Mouse (Mus musculus): ENCODE measurements at regions not wholly inside any gene's neighbourhood (a gene's known extent, or its start where the extent isn't known, plus 50 kb on each side); places are given as distances from the start of the nearest gene placed in this dataset.

GRCm38 (mm10) chr1:92386752-92387151 is 86.9 kb downstream of the Ndufa10 start:
- Histone ChIP-seq H3K79me2 (ENCODE audit: control insufficient read depth, insufficient read depth) (no peaks in the 10 kb centered on the region), H3K4me3 (no peak overlapping the region), H3ac (ENCODE audit: control insufficient read depth, insufficient read length) (no peak overlapping the region), H3K36me3 (ENCODE audit: control insufficient read depth, insufficient read depth) (no peaks in the 10 kb centered on the region), H3K27me3 (ENCODE audit: control insufficient read depth, insufficient read depth, insufficient read length) (no peaks in the 10 kb centered on the region), H3K4me2 (ENCODE audit: low read depth) (no peak overlapping the region)
- TF ChIP-seq MYOD1 (IDR thresholded peaks at IDR 0.05; ENCODE audit: control insufficient read depth in 1 of 3, insufficient read length in 2 of 3, low read depth in 2 of 3) (no peak), USF1 (IDR thresholded peaks at IDR 0.05; ENCODE audit: low read depth) (no peak), SRF (IDR thresholded peaks at IDR 0.05; ENCODE audit: control insufficient read depth, insufficient read length, low read depth) (no peak), CEBPB (IDR thresholded peaks at IDR 0.05; ENCODE audit: insufficient read depth, poor library complexity, severe bottlenecking) (no peak), E2F4 (IDR thresholded peaks at IDR 0.05; ENCODE audit: insufficient read depth) (no peak), POLR2A (IDR thresholded peaks at IDR 0.05; ENCODE audit: insufficient read length, low read depth) (no peak), POLR2AphosphoS2 (IDR thresholded peaks at IDR 0.05; ENCODE audit: insufficient read length, low read depth) (no peak), MAX (IDR thresholded peaks at IDR 0.05; ENCODE audit: low read depth) (no peak), REST (IDR thresholded peaks at IDR 0.05; ENCODE audit: insufficient read depth, insufficient read length) (no peak), TCF12 (IDR thresholded peaks at IDR 0.05; ENCODE audit: insufficient read depth, poor library complexity, severe bottlenecking) (no peak)

- Histone ChIP-seq H3K27me3 (ENCODE audit: control insufficient read depth, insufficient read depth, insufficient read length) (no peaks in the 10 kb centered on the region), H3ac (ENCODE audit: control insufficient read depth, insufficient read length) (no peak overlapping the region), H3K79me2 (ENCODE audit: control insufficient read depth, insufficient read depth) (no peaks in the 10 kb centered on the region), H3K4me3 (no peak overlapping the region), H3K4me2 (ENCODE audit: low read depth) (no peak overlapping the region), H3K36me3 (ENCODE audit: control insufficient read depth, insufficient read depth) (no peaks in the 10 kb centered on the region)
- TF ChIP-seq SRF (IDR thresholded peaks at IDR 0.05; ENCODE audit: control insufficient read depth, insufficient read length, low read depth) (no peak), POLR2AphosphoS2 (IDR thresholded peaks at IDR 0.05; ENCODE audit: insufficient read length, low read depth) (no peak), USF1 (IDR thresholded peaks at IDR 0.05; ENCODE audit: low read depth) (no peak)
These were observed 88.7 kb downstream of the Ndufa10 start for GRCm38 (mm10) chr1:92384945-92385344.

DNA sequence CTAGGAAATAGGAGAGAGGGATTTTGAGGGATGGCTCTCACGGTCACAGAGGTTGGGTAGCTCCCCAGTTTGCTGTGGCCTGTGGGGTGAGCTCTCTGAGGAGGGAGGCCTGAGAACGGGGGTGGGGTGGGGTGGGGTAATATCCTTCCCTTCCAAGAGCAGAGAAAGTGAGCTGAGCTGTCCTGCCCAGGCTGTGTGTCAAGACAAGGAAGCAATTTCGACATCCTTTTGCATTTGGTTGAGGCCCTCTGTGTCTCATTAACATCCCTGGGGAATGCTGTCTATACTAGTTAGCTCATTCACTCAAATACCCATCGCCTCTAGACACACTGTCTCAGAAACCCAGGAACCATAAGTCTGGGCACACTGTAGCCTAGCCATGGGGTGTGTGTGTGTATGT is 89.9 kb downstream of the Ndufa10 start:
- H3ac ChIP-seq (ENCODE audit: control insufficient read depth, insufficient read length), result no peak overlapping the region

GRCm38 (mm10) chr1:92379510-92379886 is 94.2 kb downstream of the Ndufa10 start:
- Histone ChIP-seq H3K4me3 (no peak overlapping the region), H3ac (ENCODE audit: control insufficient read depth, insufficient read length) (no peak overlapping the region), H3K4me2 (ENCODE audit: low read depth) (peak overlapping the region; percentile 84), H3K27me3 (ENCODE audit: control insufficient read depth, insufficient read depth, insufficient read length) (no peaks in the 10 kb centered on the region), H3K36me3 (ENCODE audit: control insufficient read depth, insufficient read depth) (no peaks in the 10 kb centered on the region), H3K79me2 (ENCODE audit: control insufficient read depth, insufficient read depth) (no peaks in the 10 kb centered on the region)
- TF ChIP-seq MAX (IDR thresholded peaks at IDR 0.05; ENCODE audit: low read depth) (no peak), CEBPB (IDR thresholded peaks at IDR 0.05; ENCODE audit: insufficient read depth, poor library complexity, severe bottlenecking) (no peak), TCF12 (IDR thresholded peaks at IDR 0.05; ENCODE audit: insufficient read depth, poor library complexity, severe bottlenecking) (no peak), POLR2A (IDR thresholded peaks at IDR 0.05; ENCODE audit: insufficient read length, low read depth) (no peak), E2F4 (IDR thresholded peaks at IDR 0.05; ENCODE audit: insufficient read depth) (no peak), SRF (IDR thresholded peaks at IDR 0.05; ENCODE audit: control insufficient read depth, insufficient read length, low read depth) (no peak), MYOD1 (IDR thresholded peaks at IDR 0.05; ENCODE audit: control insufficient read depth in 1 of 3, insufficient read length in 2 of 3, low read depth in 2 of 3) (no peak), POLR2AphosphoS2 (IDR thresholded peaks at IDR 0.05; ENCODE audit: insufficient read length, low read depth) (no peak), USF1 (IDR thresholded peaks at IDR 0.05; ENCODE audit: low read depth) (no peak), TCF3 (IDR thresholded peaks at IDR 0.05; ENCODE audit: insufficient read length, low read depth) (no peak), REST (IDR thresholded peaks at IDR 0.05; ENCODE audit: insufficient read depth, insufficient read length) (no peak), MYOG (IDR thresholded peaks at IDR 0.05; ENCODE audit: control insufficient read depth in 1 of 3, insufficient read depth in 1 of 3, insufficient read length in 2 of 3, low read depth in 2 of 3) (no peak)

More for the DNA sequence above, 89.9 kb downstream of the Ndufa10 start:
- Histone ChIP-seq H3K36me3 (ENCODE audit: control insufficient read depth, insufficient read depth) (no peaks in the 10 kb centered on the region), H3K4me2 (ENCODE audit: low read depth) (no peak overlapping the region), H3K4me3 (no peak overlapping the region), H3K27me3 (ENCODE audit: control insufficient read depth, insufficient read depth, insufficient read length) (no peaks in the 10 kb centered on the region), H3K79me2 (ENCODE audit: control insufficient read depth, insufficient read depth) (no peaks in the 10 kb centered on the region)
- TF ChIP-seq E2F4 (IDR thresholded peaks at IDR 0.05; ENCODE audit: insufficient read depth), result no peak
- TF ChIP-seq REST (IDR thresholded peaks at IDR 0.05; ENCODE audit: insufficient read depth, insufficient read length), result no peak
- TF ChIP-seq CEBPB (IDR thresholded peaks at IDR 0.05; ENCODE audit: insufficient read depth, poor library complexity, severe bottlenecking), result peak; percentile 50; the same call in 1 of the 2 replicates

- Histone ChIP-seq H3K4me2 (ENCODE audit: low read depth) (peak overlapping the region; percentile 84), H3K79me2 (ENCODE audit: control insufficient read depth, insufficient read depth) (no peaks in the 10 kb centered on the region), H3ac (ENCODE audit: control insufficient read depth, insufficient read length) (no peak overlapping the region), H3K27me3 (ENCODE audit: control insufficient read depth, insufficient read depth, insufficient read length) (no peaks in the 10 kb centered on the region), H3K4me3 (no peak overlapping the region), H3K36me3 (ENCODE audit: control insufficient read depth, insufficient read depth) (no peaks in the 10 kb centered on the region)
- TF ChIP-seq TCF12 (IDR thresholded peaks at IDR 0.05; ENCODE audit: insufficient read depth, poor library complexity, severe bottlenecking) (no peak), E2F4 (IDR thresholded peaks at IDR 0.05; ENCODE audit: insufficient read depth) (no peak), POLR2AphosphoS2 (IDR thresholded peaks at IDR 0.05; ENCODE audit: insufficient read length, low read depth) (peak; percentile 26), POLR2A (IDR thresholded peaks at IDR 0.05; ENCODE audit: insufficient read length, low read depth) (peak; percentile 33), USF1 (IDR thresholded peaks at IDR 0.05; ENCODE audit: low read depth) (no peak), REST (IDR thresholded peaks at IDR 0.05; ENCODE audit: insufficient read depth, insufficient read length) (no peak), SRF (IDR thresholded peaks at IDR 0.05; ENCODE audit: control insufficient read depth, insufficient read length, low read depth) (no peak), TCF3 (IDR thresholded peaks at IDR 0.05; ENCODE audit: insufficient read length, low read depth) (no peak), MYOD1 (IDR thresholded peaks at IDR 0.05; ENCODE audit: control insufficient read depth in 1 of 3, insufficient read length in 2 of 3, low read depth in 2 of 3) (peak; percentile 33 to 81 (median 66)), MYOG (IDR thresholded peaks at IDR 0.05; ENCODE audit: control insufficient read depth in 1 of 3, insufficient read depth in 1 of 3, insufficient read length in 2 of 3, low read depth in 2 of 3) (peak in 1 of 3 experiments; percentile 10)
These were observed 94.7 kb downstream of the Ndufa10 start for GRCm38 (mm10) chr1:92378741-92379509.

All from myocyte (in vitro differentiated cells).